Mouse (Mus musculus) limb, embryonic 13.5 days (tissue): ENCODE measurements at regions not wholly inside any gene's neighbourhood (a gene's known extent, or its start where the extent isn't known, plus 50 kb on each side); places are given as distances from the start of the nearest gene placed in this dataset.

Experiments used
- ATAC-seq: fragments of 200-750 bp; cut with Nextera tagmentation; 2 replicates; pipeline ENCODE4 v1.8.0; 2017; ENCODE audit warnings: low read depth, moderate number of reproducible peaks, moderate TSS enrichment; ENCODE audit not compliant: low FRiP score
- H3K27ac ChIP-seq: fragments of 300-500 bp; sonication (generic); 2 replicates; pipeline ENCODE4 v1.5.1; 2015; ENCODE audit warnings: inconsistent platforms, mild to moderate bottlenecking, moderate library complexity
- H3K27me3 ChIP-seq: fragments of 300-500 bp; sonication (generic); 2 replicates; pipeline ENCODE4 v1.6.1; 2015; ENCODE audit warnings: mild to moderate bottlenecking, inconsistent platforms
- H3K36me3 ChIP-seq: fragments of 300-500 bp; sonication (generic); 2 replicates; pipeline ENCODE4 v1.6.1; 2015; ENCODE audit warnings: inconsistent platforms, mild to moderate bottlenecking, moderate library complexity
- H3K4me1 ChIP-seq: fragments of 300-500 bp; sonication (generic); 2 replicates; pipeline ENCODE4 v1.6.1; 2015; ENCODE audit warnings: inconsistent platforms
- H3K4me2 ChIP-seq: fragments of 300-500 bp; sonication (generic); replicated peaks from 2 replicates; pipeline ENCODE4 v1.6.1; 2015; ENCODE audit warnings: inconsistent platforms, mild to moderate bottlenecking, moderate library complexity
- H3K4me3 ChIP-seq: fragments of 300-500 bp; sonication (generic); 2 replicates; pipeline ENCODE4 v1.5.1; 2015; ENCODE audit warnings: moderate library complexity, mild to moderate bottlenecking, inconsistent platforms
- H3K9ac ChIP-seq: fragments of 300-500 bp; sonication (generic); 2 replicates; pipeline ENCODE4 v1.6.1; 2015; ENCODE audit warnings: mild to moderate bottlenecking, inconsistent platforms
- H3K9me3 ChIP-seq: fragments of 300-500 bp; sonication (generic); 2 replicates; pipeline ENCODE4 v1.6.1; 2016; ENCODE audit warnings: inconsistent platforms
- WGBS: fragments of 180-500 bp; shearing (Covaris S2); methylation state at CpG from one replicate; pipeline ENCODE4 v1.1.7; 2015; 5-methylcytosine and 5-hydroxymethylcytosine counted together

- H3K9me3 ChIP-seq: no peaks in the 10 kb centered on the region
- no peaks in the 10 kb centered on the region for H3K36me3 ChIP-seq
- H3K9ac ChIP-seq: no peak overlapping the region
- 60% methylated on average over 3 of the region's 3 CpGs for WGBS
- no peak overlapping the region for H3K27ac ChIP-seq
- H3K4me2 ChIP-seq: no peak overlapping the region
- H3K27me3 ChIP-seq: no peaks in the 10 kb centered on the region
- H3K4me3 ChIP-seq: no peak overlapping the region
- ATAC-seq: no peak
- H3K4me1 ChIP-seq: no peaks in the 10 kb centered on the region
These were observed 627.7 kb downstream of the Efna5 start for GRCm38 (mm10) chr17:62253448-62253847.

GRCm38 (mm10) chr17:62248011-62248410 lies 633.1 kb downstream of the Efna5 start:
- H3K27me3 ChIP-seq: no peaks in the 10 kb centered on the region
- no peaks in the 10 kb centered on the region for H3K4me1 ChIP-seq
- no peaks in the 10 kb centered on the region for H3K9me3 ChIP-seq
- no peak overlapping the region for H3K4me3 ChIP-seq
- WGBS: 39% methylated on average over 3 of the region's 3 CpGs
- no peak overlapping the region for H3K27ac ChIP-seq
- no peak for ATAC-seq
- H3K36me3 ChIP-seq: no peaks in the 10 kb centered on the region
- no peak overlapping the region for H3K9ac ChIP-seq
- no peak overlapping the region for H3K4me2 ChIP-seq

- H3K36me3 ChIP-seq: no peaks in the 10 kb centered on the region
- no peaks in the 10 kb centered on the region for H3K9me3 ChIP-seq
- H3K4me3 ChIP-seq: no peak overlapping the region
- no peak overlapping the region for H3K27ac ChIP-seq
- H3K4me2 ChIP-seq: no peak overlapping the region
- 67% methylated on average over 4 of the region's 4 CpGs for whole genome bisulfite sequencing
- no peaks in the 10 kb centered on the region for H3K27me3 ChIP-seq
- no peak overlapping the region for H3K9ac ChIP-seq
- no peaks in the 10 kb centered on the region for H3K4me1 ChIP-seq
- no peak for ATAC-seq
These were observed 634.5 kb downstream of the Efna5 start for GRCm38 (mm10) chr17:62246650-62247049.

GRCm38 (mm10) chr17:62230939-62231338 lies 650.2 kb downstream of the Efna5 start:
- Histone ChIP-seq H3K4me1 (no peaks in the 10 kb centered on the region), H3K9me3 (no peaks in the 10 kb centered on the region), H3K4me3 (no peak overlapping the region), H3K9ac (no peak overlapping the region), H3K27ac (no peak overlapping the region), H3K4me2 (no peak overlapping the region), H3K27me3 (no peaks in the 10 kb centered on the region), H3K36me3 (no peaks in the 10 kb centered on the region)
- no peak for ATAC-seq

DNA sequence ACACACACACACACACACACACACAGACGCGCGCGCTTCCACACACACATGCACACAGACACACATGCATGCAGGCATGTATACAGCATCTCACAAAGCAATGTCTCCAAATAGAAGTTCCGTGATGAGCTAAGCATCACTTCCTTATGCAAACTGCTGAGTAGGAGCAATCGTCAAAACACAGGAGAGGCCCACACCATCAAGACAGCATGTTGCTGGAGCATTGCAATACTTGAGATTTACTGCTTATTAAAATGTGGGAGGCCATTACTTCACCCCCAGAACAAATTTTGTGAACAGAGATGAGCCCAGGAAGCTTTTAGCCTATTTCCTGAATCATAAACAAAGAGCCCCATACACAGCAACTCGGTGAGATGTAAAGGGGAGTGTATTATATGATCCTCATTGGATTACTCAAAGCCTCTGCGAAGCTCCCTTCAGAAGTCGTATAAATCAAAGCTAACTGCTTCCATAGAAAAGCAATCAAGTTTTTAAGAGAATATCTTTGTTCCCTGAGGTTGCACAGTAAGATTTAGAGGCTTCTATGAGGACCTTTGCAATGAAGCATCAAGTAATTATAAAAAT lies 670.6 kb downstream of the Efna5 start:
- Histone ChIP-seq H3K9ac (no peak overlapping the region), H3K4me1 (no peaks in the 10 kb centered on the region), H3K36me3 (no peaks in the 10 kb centered on the region), H3K4me2 (no peak overlapping the region), H3K9me3 (no peaks in the 10 kb centered on the region), H3K27me3 (no peaks in the 10 kb centered on the region), H3K4me3 (no peak overlapping the region), H3K27ac (no peak overlapping the region)
- no peak for ATAC-seq
- 69% methylated on average over 9 of the region's 9 CpGs for WGBS

GRCm38 (mm10) chr17:62202658-62203057 lies 678.5 kb downstream of the Efna5 start:
- Histone ChIP-seq H3K27me3 (no peaks in the 10 kb centered on the region), H3K4me3 (no peak overlapping the region), H3K4me1 (no peaks in the 10 kb centered on the region), H3K36me3 (no peaks in the 10 kb centered on the region), H3K27ac (no peak overlapping the region), H3K4me2 (no peak overlapping the region), H3K9ac (no peak overlapping the region), H3K9me3 (no peaks in the 10 kb centered on the region)
- WGBS: 85% methylated on average over 2 of the region's 2 CpGs
- ATAC-seq: no peak

DNA sequence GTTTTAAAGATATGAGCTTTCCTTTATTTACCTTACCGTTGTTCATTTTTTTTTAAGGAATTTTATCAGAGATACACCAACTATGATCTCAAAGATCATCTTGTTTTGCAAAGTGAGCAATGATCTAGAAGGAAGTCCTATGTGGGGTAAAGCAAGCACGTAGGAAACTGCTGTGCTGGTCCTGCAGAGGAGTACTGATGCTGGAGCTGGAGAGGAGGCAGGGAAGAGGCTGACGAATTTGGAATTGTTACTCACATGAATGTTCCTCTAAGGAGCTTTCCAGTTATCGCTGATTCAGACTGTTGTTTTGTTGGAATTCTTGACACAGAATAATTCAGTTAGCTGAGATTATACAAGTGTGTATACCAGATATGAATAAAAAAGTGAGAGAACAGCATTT lies 680.6 kb downstream of the Efna5 start:
- ATAC-seq: no peak
- Histone ChIP-seq H3K27ac (no peak overlapping the region), H3K4me2 (no peak overlapping the region), H3K4me1 (no peaks in the 10 kb centered on the region), H3K4me3 (no peak overlapping the region), H3K27me3 (no peaks in the 10 kb centered on the region), H3K36me3 (no peaks in the 10 kb centered on the region), H3K9ac (no peak overlapping the region), H3K9me3 (no peaks in the 10 kb centered on the region)
- WGBS: 87% methylated on average over 4 of the region's 4 CpGs

DNA sequence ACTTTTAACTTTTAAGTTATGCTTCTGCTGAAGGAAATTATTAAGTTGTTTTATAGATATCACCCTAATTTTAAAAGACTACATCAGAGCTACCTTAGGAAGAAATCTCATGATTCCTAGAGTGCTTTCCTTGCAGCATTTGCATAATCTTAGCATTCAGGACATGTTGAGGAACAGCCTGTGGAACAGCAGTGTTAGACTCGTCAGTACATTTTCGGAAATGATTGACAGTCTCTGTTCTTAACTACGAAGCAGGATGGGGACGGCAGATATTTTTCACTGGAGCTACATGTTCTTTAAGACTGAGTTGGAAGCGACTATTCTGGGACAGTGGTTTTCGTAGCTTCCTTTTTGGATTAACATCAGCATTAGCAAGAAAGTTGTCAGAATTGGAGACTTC lies 681.6 kb downstream of the Efna5 start:
- ATAC-seq: no peak
- Histone ChIP-seq H3K4me1 (no peaks in the 10 kb centered on the region), H3K4me3 (no peak overlapping the region), H3K4me2 (no peak overlapping the region), H3K27ac (no peak overlapping the region), H3K27me3 (no peaks in the 10 kb centered on the region), H3K9ac (no peak overlapping the region), H3K36me3 (no peaks in the 10 kb centered on the region), H3K9me3 (no peaks in the 10 kb centered on the region)
- WGBS: 86% methylated on average over 6 of the region's 6 CpGs

DNA sequence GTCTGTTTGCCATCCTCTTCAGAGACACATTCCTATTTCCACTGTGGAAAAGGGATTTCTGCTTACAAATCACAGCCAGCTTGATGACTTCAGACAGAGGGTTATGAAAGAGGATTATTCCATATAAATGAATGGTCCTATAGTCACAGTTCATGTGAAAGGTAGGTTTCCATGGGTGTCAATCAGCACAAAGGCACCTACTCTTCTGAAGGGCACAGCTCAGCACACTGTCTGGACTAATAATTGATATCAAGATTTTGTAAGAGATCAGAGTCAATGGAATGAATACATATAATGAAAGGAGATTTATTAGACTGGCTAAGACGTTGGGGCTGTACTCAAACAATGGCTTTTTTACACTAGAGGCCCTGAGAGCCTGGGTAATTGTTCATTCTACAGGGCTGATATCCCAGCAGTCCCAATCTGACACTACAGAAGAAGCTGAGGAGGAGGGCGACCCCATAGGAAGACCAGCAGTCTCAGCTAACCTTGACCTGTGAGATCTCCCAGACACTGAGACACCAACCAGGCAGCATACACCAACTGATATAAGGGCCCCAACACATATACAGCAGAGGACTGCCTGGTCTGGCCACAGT lies 702.4 kb downstream of the Efna5 start:
- H3K9ac ChIP-seq: no peak overlapping the region
- H3K36me3 ChIP-seq: no peaks in the 10 kb centered on the region
- WGBS: 69% methylated on average over 2 of the region's 2 CpGs

GRCm38 (mm10) chr17:62176336-62176735 lies 704.8 kb downstream of the Efna5 start:
- WGBS: 78% methylated on average over 5 of the region's 5 CpGs
- H3K4me2 ChIP-seq: no peak overlapping the region
- no peaks in the 10 kb centered on the region for H3K9me3 ChIP-seq
- no peaks in the 10 kb centered on the region for H3K36me3 ChIP-seq
- H3K27ac ChIP-seq: no peak overlapping the region
- H3K4me3 ChIP-seq: no peak overlapping the region
- no peak for ATAC-seq
- no peaks in the 10 kb centered on the region for H3K27me3 ChIP-seq
- H3K4me1 ChIP-seq: no peaks in the 10 kb centered on the region
- H3K9ac ChIP-seq: no peak overlapping the region

More for the DNA sequence above, 702.4 kb downstream of the Efna5 start:
- H3K4me3 ChIP-seq: no peak overlapping the region
- H3K27me3 ChIP-seq: no peaks in the 10 kb centered on the region
- no peak overlapping the region for H3K4me2 ChIP-seq
- H3K9me3 ChIP-seq: no peaks in the 10 kb centered on the region
- H3K27ac ChIP-seq: no peak overlapping the region
- ATAC-seq: no peak
- H3K4me1 ChIP-seq: no peaks in the 10 kb centered on the region

DNA sequence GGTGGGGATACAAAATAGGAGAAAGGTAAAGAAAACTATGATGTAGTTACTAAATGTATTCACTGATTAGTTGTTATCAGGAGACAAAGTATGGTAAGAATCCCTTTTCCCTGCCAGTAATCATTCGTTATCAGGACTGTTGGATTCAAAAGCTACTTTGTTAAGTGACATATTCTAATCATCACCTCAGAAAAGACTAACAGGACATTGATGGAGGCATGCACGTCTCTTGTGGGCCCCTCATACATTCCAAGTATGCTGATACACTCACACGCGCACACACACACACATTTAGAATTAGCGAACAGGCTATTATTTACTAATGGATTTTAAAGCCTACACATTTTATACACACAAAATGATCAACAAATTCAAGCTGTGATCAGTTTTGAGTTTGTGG lies 708.8 kb downstream of the Efna5 start:
- WGBS: 92% methylated on average over 5 of the region's 5 CpGs
- H3K9me3 ChIP-seq: no peaks in the 10 kb centered on the region
- H3K4me3 ChIP-seq: no peak overlapping the region
- H3K4me2 ChIP-seq: no peak overlapping the region
- H3K4me1 ChIP-seq: no peaks in the 10 kb centered on the region
- H3K9ac ChIP-seq: no peak overlapping the region
- no peak for ATAC-seq
- H3K27me3 ChIP-seq: no peaks in the 10 kb centered on the region
- H3K27ac ChIP-seq: no peak overlapping the region
- H3K36me3 ChIP-seq: no peaks in the 10 kb centered on the region

- H3K4me2 ChIP-seq: no peak overlapping the region
- H3K9me3 ChIP-seq: no peaks in the 10 kb centered on the region
- no peak overlapping the region for H3K9ac ChIP-seq
- no peak overlapping the region for H3K27ac ChIP-seq
- no peak overlapping the region for H3K4me3 ChIP-seq
- no peaks in the 10 kb centered on the region for H3K27me3 ChIP-seq
- ATAC-seq: no peak
- H3K4me1 ChIP-seq: no peaks in the 10 kb centered on the region
- H3K36me3 ChIP-seq: no peaks in the 10 kb centered on the region
- WGBS: 92% methylated on average over 4 of the region's 4 CpGs
These were observed 709.6 kb downstream of the Efna5 start for GRCm38 (mm10) chr17:62171532-62171931.

DNA sequence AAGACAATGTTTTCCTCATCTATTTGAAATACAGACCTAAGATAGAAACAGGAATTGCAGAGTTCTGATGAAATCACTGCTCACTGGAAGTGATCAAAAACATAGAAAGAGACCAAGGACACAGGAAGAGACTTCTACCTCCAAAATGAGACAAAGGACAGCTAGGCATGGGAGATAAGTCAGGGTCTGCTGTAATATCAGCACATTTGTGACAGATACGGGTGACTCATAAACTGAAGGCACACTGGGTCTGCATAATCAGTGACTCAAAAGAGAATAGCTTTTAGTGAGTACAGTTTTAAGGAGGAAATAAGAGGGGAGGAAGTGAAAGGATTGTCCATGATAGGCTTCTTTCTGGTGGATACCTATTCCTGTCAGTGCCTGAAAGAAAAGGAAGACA lies 719.7 kb downstream of the Efna5 start:
- no peaks in the 10 kb centered on the region for H3K4me1 ChIP-seq
- WGBS: 91% methylated on average over 1 of the region's 1 CpGs
- no peaks in the 10 kb centered on the region for H3K27me3 ChIP-seq
- no peak for ATAC-seq
- no peak overlapping the region for H3K4me2 ChIP-seq
- no peaks in the 10 kb centered on the region for H3K9me3 ChIP-seq
- no peaks in the 10 kb centered on the region for H3K36me3 ChIP-seq
- H3K27ac ChIP-seq: no peak overlapping the region
- H3K4me3 ChIP-seq: no peak overlapping the region
- H3K9ac ChIP-seq: no peak overlapping the region
